Mouse (Mus musculus): ENCODE data around the gene Cdc42se2.

Cdc42se2 gene

DNA sequence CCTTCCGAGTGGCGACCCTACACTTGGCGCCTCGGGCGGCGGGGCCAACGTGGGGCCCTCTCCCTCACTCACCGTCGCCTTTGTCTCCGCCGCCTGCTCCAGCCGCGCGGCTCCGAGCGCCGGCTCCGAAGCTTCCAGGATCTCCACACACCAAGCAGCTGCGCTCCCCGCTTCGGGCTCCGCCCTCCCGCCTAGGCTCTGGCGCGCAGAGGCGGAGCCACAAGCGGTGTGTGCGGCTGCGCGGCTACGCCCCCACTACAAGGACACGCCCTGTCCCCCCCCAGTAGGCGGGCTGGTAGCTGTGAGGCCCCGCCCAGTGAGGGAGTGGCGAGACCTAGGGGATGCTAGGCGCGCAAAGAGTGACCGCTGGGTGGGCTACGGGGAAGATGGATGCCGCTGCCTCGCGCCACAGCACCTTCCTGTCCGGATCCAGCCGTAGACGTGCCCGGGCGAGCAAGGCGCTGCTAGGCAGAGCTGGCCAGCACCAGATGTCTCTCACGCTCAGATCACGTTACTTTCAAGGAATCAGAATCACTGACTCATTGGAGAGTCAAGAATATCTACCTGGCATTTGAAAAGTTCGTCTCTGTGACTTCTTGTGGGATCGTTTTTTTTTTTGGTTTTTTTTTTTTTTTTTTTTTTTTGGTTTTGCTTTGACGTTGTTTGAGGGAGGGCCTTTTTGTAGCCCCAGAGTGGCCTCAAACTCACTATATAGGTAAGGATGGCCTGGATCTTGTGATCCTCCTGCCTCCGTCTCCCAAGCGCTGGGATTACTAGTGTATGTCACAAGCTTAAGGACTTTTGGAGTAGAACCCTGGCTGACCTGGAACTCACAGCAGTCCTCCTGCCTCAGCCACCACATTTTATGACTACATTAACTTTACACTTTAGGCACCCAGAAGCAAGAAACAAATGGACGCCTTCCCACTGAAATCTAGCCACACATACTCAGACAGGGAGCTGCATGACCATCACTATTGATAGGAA is at the start of gene Cdc42se2:
Gene Cdc42se2, minus strand, starts transcription at position 188 of the 987 bp plus-strand sequence.
- DNase-seq (ENCODE audit: low read depth, low spot score), result peak; percentile 82

DNA sequence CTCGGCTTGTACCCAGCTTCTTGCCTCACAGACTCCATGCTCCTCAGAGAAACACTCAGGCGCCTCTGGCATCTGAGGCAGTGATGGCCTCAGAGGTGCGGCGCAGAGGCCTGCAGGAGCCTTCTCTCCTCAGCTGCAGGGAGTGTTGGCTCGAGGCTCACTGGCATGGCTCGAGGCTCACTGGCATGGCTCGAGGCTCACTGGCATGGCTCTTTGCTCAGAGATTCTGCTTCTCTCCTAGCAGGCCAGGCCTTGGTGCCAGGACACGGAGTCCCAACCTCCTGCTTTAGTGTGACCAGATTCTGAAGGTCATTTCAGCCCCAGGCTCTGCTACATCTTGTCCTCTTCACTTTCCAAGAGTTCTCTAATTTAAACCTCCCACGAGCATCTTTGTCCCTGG is 48.6 kb upstream of the Cdc42se2 start:
- no peak for DNase-seq (ENCODE audit: low read depth, low spot score)

DNA sequence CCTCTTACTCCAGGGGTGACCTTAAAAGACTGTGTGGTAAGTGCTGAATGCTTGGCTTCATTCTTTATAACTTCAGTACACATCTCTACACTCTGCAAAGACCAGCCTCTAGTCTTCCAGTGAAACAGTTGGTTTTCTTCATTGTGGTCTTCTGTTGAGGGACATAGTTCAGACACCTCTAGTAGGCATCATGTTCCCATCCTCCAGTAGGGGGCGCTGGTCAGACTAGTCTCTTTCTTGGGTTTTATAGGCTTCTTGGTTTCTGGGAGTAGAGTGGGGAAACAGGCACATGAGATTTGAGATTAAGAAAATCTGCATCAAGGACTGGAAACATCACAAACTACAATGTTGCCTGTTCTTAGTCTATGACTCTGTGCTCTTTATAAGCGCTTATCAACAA is 47.1 kb upstream of the Cdc42se2 start:
- no peak for DNase-seq (ENCODE audit: low read depth, low spot score)

DNA sequence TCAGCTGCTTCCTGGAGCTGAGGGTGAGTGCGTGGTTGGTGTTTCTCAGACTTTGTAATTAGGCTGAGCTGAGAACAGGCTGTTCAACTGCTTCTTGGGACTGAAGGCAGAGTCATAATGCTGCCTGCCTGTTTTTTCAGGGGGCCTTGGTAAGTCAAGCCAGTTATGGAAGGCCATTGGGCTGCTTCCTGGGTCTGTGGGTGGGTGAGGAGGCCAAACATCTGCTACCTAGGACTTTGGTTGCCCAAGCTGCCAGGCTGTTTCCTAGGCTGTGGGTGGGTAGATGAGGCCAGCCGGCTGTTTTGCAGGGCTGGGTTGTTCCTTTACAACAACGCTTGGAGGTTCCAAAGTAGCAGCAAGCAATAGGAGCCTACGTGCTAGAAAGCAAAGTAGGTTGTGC is 46.4 kb upstream of the Cdc42se2 start:
- DNase-seq (ENCODE audit: low read depth, low spot score), result no peak

DNA sequence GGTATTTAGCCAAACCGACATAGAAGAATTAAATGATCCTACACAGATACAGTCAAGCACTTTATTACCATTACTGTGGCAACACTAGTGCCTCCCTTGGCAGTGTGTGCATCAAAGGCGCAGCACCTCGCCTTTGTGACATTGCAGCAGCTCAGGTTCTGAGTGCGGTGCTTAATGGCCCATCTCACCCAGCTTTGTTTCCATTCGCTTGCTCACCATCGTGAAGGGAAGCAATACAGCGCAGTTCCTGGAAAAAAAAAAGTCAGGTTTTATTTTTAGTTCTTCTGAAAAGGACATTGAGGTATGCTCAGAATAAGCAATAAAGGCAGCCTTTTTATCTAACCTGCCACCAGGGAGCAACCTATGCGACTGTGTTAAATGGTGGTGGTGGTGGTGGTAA is 39.3 kb upstream of the Cdc42se2 start:
- DNase-seq (ENCODE audit: low read depth, low spot score), result no peak

DNA sequence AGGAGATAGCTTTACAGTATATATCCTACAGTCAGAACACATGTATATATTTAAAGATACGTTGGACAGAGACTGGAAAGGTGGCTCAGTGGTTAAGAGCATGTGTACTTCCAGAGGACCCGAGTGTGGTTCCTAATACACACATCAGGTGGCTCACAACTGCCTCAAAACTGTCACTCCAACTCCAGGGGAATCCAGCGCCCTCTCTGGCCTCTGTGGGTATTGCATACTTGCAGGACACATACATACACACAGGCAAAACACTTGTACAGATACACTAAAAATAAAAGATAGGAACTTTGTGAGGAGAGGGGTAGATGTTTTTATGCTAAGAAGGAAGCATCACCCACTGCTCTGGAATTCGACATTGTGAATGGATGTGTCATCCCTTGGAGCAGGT is 38.3 kb upstream of the Cdc42se2 start:
- DNase-seq (ENCODE audit: low read depth, low spot score), result no peak

DNA sequence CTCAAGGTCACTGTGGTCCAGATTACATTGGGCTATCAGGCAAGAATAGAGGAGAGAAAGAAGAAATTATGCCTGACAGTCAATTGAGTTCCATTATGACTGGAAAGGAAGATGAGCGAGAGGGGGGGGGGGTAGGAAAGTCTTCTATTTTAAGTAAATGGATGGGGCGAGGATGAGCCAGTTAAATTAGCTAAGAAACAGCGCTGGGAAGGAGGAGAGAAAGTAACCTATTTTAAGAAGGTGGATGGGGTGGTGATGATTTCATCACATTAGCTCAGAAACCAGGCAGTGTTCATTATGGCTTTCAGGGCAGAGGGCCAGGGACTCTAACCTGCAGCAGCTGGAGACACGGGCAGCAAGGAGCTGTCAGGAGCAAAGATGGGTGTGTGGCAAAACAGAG is 36.0 kb upstream of the Cdc42se2 start:
- no peak for DNase-seq (ENCODE audit: low read depth, low spot score)

DNA sequence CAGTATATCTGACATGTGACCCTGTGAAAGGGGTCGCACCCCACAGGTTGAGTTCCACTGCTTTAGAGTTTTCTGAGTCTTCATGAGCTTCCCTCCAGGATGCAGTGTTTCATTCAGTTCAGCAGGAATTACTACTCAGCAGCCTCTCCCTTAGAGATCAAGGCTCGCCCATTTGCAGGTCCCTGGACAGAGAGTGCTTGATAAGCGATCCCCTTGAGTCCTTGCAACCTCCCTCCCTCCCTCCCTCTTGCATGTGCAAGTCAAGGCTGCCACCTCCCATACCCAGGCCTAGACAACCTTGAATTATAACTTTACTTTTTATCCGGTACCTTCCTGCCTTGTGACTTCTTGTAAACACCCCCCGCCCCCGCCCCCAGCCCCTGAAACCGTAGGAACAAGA is 32.0 kb upstream of the Cdc42se2 start:
- DNase-seq (ENCODE audit: low read depth, low spot score), result no peak

DNA sequence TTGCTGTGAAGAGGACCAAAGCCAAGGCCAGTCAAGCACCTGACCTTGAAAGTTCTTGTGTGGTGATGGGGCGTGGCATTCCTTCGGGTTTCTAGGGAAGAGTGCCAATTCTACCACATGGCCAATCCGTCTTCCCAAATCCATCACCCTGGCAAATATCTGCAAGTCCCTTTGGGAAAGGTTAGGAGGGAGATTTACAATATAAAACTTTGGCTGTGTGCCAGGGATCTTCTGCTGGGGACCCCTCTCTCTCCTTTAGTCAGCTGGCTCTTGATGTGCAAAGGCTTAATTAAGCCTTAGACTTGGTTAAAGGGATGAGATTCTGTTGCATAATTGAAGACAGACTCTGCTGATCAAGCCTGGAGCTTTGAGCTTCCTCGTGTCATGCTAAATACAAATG is 30.0 kb upstream of the Cdc42se2 start:
- no peak for DNase-seq (ENCODE audit: low read depth, low spot score)

DNA sequence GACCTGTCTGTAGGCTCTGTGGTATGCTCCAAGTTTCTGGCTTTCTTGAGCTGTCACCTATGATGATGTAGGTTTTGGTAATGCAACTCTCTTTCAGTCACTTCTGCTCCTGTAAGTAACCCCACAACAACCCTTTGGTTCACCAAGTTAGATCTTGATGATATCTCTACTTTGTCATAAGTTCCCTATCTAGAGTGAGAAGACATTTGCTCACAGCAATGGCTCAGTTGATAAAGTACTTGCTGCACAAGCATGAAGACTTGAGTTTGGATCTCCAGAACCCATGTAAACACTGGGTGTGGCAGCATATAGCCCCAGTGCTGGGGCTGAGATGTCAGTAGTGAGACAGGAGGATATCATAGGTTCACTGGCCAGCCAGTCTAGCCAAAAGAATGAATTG is 28.2 kb upstream of the Cdc42se2 start:
- DNase-seq (ENCODE audit: low read depth, low spot score), result no peak

DNA sequence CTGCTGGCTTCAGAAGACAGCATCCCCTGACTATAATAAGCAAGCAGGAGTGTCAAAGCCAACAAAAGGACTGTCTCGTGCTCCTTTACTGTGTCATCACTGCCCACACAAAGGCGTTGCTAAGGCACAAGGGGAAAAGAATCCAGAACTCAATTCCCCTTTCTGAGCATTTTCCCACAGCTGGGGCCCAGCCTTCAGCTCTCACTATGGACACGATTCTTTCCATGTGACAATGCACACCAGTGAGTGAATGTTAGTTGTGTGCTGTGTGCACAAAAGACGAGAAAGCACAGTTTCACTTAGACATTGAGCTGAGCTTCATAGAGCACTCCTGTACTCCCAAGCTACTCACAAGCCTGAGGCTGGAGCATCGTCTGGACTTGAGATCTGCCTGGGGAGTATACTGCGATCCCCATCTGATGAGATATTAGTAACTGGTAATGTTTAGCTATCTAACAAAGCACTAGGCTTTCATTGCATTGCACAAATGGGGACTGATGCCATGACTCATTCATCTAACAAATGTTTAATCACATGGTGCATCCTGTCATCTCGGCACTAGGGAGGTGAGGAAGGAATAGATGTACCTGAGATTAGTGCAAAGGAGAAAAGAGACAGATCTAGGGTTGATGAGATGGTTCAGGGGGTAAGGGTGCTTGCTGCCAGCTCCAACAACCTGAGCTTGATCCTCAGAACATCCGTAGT is 25.5 kb upstream of the Cdc42se2 start:
- no peak for DNase-seq (ENCODE audit: low read depth, low spot score)

DNA sequence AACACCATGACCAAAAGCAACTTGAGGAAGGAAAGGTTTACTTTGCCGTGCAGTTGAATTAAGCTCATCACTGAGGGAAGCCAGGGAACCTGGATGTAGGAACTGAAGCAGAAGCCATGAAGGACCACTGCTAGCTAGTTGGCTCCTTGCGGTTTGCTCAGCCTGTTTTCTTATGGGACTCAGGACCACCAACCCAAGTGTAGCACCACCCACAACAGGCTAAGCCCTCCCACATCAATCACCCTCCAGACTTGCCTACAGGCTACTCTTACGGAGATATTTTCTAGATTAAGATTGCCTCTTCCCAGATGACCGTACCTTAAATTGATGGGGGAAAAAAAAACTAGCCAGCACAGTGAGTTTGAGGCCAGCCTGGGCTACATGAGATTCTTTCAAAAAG is 24.8 kb upstream of the Cdc42se2 start:
- no peak for DNase-seq (ENCODE audit: low read depth, low spot score)

DNA sequence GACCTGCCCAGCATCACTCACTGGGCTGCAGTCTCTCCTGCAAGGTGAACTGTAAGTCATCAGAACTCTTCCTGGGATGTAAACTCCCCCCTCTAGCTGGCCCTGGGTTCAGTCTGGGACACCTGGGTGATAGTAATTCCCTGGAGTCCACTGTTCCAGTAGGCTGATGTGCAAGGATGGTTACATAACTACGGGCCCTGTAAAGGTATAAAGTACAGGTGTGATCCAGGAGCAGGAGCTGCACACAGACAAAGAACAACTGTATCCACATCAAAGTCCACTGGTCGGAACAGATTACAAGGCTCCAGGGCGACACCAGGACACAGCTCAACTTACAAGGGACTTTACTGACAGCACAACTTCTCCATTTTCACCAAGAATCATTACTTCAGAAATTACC is 23.6 kb upstream of the Cdc42se2 start:
- DNase-seq (ENCODE audit: low read depth, low spot score), result no peak

DNA sequence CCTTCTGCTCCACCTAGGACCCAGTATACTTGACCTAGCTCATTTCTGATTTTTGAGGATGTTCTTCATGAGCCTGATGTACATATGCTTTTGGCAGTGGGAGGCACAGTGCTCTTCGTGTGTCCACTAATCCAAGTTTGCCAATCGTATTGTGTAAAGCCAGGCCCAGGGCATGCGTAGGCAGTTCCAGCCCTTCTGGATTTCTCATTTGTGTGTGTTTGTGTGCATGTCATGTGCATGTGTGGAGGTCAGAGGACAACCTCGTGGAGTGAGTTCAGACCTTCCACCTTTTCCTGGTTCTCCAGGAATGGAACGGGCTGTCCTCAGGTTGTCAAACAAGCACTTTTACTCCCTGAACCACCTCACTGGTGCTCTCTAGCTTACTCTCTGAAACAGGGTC is 22.1 kb upstream of the Cdc42se2 start:
- no peak for DNase-seq (ENCODE audit: low read depth, low spot score)

DNA sequence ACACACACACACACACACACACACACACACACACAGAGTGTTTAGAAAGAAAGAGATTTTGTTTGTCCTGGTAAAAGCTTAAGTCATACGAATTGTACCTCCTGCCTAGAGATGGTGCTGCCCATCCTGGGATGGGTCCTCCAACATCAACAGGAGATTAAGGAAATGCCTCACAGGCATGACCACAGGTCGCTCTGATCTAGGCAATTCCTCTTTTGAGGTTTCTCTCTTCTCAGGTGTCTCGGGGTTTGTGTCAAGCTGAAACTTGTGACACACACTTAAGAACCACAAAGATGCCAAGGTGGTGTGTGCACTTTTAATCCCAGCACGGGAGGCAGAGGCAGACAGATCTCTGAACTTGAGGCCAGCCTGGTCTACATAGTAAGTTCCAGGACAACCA is 20.7 kb upstream of the Cdc42se2 start:
- no peak for DNase-seq (ENCODE audit: low read depth, low spot score)

DNA sequence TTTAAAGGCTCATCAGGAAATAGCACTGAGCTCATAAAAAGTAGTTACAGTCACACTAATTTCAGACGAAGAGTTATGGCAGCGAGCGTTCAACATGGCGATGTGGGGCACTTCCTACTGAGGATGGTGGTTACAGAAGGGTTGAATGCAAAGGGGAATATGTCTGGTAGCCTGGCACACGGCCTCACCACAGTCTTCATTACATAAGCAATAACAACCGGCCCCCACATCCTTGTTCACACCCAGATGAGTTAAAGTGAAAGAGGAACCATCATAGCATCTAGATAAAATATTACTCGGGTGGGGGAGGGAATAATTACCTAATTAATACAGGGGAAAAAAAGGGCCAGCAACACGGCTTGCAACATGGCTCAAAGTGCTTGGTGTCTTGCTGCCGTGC is 20.2 kb upstream of the Cdc42se2 start:
- DNase-seq (ENCODE audit: low read depth, low spot score), result no peak

DNA sequence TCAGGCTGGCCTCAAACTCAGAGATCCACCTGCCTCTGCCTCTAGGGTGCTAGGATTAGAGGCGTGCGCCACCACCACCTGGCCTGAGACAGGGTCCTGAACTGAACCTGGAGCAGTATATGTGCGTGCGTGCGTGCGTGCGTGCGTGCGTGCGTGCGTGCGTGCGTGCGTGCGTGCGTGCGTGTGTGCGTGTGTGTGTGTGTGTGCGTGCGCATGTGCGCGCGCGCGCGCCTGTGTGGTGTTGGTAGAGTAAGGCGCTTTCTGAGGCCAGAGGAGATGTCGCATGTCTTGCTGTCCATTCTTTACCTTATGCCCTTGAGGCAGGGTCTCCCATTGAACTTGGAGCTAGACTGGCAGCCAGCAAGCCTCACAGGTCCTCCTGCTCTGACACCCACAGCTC is 19.4 kb upstream of the Cdc42se2 start:
- DNase-seq (ENCODE audit: low read depth, low spot score), result no peak

DNA sequence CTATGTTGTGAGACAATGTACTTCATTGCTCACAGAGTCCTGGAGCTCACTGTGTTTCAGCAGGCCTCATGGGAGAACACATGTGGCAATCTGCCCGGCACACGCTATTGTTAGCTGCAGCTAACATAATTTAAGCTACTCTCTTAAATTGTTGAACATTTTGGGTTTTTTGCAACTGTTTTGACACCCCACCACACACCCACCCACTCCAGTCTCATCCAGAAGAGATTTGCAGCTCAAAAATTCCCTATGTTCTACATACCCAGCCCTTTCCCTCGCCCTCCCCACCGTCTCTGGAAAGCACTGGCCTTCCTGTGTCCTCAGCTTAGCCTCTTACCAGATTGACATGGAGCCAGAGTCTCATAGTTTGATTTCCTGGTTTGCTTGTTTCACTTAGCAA is 17.7 kb upstream of the Cdc42se2 start:
- no peak for DNase-seq (ENCODE audit: low read depth, low spot score)

DNA sequence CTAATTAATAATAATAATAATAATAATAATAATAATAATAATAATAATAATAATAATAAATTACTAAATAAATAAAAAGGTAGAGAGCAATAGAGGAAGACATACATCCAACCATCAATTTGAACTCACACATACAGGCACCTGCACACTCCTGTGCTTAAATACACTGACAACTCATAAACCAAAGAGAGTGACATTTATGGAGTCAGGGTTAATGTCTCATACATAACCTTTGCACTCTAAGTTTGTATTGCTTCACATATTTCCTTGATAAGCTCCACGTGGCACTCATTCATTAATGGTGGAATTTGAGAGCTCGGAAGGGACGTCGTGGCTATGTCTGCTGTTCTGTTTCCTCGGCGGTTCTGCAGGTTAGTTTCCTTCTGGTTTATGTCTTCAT is 15.1 kb upstream of the Cdc42se2 start:
- no peak for DNase-seq (ENCODE audit: low read depth, low spot score)

DNA sequence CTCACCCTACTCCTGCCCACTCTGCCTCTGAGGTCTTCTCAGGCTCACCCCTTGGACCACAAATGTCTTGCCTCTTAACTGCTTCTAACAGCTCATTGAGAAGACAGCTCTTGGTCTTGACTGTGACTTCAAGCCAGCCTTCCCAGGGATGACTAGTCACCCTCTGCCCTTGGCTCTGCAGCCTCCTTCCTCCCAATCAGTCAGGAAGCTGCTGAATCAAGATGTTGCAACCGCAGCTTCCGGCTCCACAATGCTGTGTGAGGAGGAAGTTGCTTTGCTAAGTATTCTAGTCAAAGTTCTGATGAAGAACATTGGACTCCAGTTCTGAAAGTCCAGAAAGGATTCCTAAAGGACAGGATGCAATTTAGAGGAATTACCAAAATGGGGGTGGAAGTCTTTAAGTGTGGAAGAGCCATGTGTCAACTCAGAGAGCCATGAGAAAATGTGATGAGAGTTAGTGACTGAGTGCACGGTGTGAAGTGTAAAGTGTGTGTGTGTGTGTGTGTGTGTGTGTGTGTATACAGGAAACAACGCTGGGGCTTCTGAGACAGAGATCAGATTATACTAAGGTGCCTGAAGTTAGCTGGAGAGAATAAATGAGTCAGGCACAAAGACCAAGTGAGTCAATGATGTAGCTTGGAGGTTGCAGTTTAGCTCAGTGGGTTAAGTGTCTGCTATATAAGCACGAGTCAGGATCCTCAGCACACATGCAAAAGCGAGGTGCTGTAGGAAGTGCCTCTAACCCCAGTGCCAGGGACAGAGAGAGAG is 14.5 kb upstream of the Cdc42se2 start:
- DNase-seq (ENCODE audit: low read depth, low spot score), result no peak

DNA sequence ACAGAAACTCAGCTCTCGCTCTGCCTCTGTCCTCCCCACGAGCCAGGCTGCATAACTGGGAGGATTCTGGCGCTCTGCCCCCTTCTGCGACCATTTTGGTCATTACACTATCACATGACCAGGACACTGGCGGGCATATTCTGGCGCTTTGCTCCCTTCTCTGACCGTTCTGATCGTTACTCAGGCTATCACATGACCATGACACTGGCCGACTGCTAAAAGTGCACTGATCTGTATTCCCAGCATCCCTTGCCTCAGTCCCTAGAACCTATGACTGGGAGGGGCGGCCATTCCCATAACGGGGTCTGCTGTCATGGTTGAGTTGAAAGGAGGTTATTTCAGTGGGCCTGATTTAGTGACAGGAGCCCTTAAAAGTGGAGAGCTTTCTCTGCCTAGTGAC is 9.1 kb upstream of the Cdc42se2 start:
- no peak for DNase-seq (ENCODE audit: low read depth, low spot score)

DNA sequence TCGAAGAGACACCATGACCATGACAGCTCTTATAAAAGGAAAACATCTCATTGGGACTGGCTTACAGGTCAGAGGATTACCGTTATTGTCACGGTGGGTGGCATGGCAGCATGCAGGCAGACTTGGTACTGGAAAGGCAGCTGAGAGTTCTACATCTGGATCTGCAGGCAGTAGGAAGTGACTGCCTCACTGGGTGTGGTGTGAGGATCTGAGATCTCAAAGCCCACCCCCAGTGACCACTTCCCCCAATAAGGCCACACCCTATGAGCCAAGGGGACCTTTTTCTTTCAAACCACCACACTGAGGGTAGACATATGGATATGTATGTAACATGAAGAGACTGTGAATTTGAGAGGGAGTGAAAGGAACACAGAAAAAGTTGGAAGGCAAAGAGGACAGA is 7.2 kb upstream of the Cdc42se2 start:
- no peak for DNase-seq (ENCODE audit: low read depth, low spot score)
